Mouse (Mus musculus): ENCODE results near the gene Slc16a13. TPM values are rescaled to one million over a fixed set of nuclear protein-coding genes. Genes with fewer than 3 reads are reported as not detected.

Gene Slc16a13
- 12.7 and 13.6 TPM in 2 replicates for polyA plus RNA-seq (2015; fragmentation: Nextera tagmentation; extraction: Ambion mirVana)

DNA sequence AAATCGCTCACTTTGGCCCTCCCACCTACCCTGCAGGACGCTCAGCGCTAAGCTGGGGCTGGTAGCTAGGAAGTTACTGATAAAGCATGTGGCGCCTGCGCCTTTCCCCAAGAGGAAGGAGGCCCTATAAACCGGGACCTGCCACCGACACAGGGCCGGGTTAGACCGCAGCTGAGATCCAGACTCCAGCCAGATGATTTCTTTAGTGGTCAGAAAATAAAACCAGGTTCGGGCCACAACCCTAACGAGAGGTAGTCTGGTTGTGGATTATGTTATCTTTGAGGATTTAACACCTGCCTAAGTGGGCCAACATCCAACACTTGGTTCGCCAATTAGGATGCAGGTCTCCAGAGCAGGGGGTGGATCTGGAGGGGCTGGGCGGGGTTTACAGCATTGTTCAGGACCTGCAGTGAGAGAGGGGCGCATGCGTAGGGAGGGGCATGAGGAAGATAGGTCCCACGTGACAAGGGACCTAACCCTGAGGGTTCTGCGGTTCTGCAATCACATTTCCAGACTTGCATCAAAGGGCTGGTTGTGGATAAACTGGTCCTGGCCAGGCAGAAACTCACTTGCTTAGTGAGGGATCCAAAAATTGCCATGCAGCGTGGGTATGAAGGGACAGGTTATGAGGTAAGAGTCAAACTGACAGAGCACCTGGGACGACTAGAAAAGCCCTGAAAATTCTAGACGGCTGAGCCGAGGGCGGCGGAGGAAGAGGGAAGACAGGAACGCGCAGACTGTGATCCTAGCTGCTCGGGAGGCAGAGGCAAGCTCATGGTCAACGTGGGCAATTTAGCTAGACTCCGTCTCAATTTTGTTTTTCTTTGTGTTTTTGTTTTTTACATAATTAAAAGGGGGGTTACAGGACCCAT lies at the start of gene Slc16a13:
Slc16a13 (minus strand) TSS at position 334 of the 872 bp plus-strand sequence.
- H3K27ac ChIP-seq (ENCODE audit: low read length), result peak within 1 kb of the TSS; percentile 83
- H3K36me3 ChIP-seq (ENCODE audit: control insufficient read depth, insufficient read depth, low read length), result 0 out of 2 replicates have a peak, but pooled peaks cover 2% of the 10 kb centered on the region
- H3K4me2 ChIP-seq (ENCODE audit: low read length), result peak within 1 kb of the TSS; percentile 88
- H3K9ac ChIP-seq (ENCODE audit: low read depth, low read length), result peak within 1 kb of the TSS; percentile 77
- H3K27me3 ChIP-seq (ENCODE audit: control insufficient read depth, insufficient read depth, low read depth, low read length), result peaks cover 11% of the 10 kb centered on the region
- H3K4me1 ChIP-seq (ENCODE audit: control insufficient read depth, insufficient read depth, low read length), result peaks cover 27% of the 10 kb centered on the region
- ATAC-seq, result peak; percentile 95
- WGBS, result under 1% methylated on average over 28 of the region's 28 CpGs
- peak within 1 kb of the TSS; percentile 45 for H3K4me3 ChIP-seq (ENCODE audit: low read depth, low read length)
- no peaks in the 10 kb centered on the region for H3K9me3 ChIP-seq (replicated peaks; ENCODE audit: control insufficient read depth, low read length, poor library complexity, severe bottlenecking)

GRCm38 (mm10) chr11:70266405-70266804 lies 45.5 kb upstream of the Slc16a13 start:
- Histone ChIP-seq H3K27ac (ENCODE audit: low read length) (no peak overlapping the region), H3K9me3 (replicated peaks; ENCODE audit: control insufficient read depth, low read length, poor library complexity, severe bottlenecking) (no peaks in the 10 kb centered on the region), H3K4me1 (ENCODE audit: control insufficient read depth, insufficient read depth, low read length) (no peaks in the 10 kb centered on the region), H3K4me2 (ENCODE audit: low read length) (no peak overlapping the region), H3K9ac (ENCODE audit: low read depth, low read length) (no peak overlapping the region), H3K4me3 (ENCODE audit: low read depth, low read length) (no peak overlapping the region), H3K36me3 (ENCODE audit: control insufficient read depth, insufficient read depth, low read length) (no peaks in the 10 kb centered on the region), H3K27me3 (ENCODE audit: control insufficient read depth, insufficient read depth, low read depth, low read length) (no peaks in the 10 kb centered on the region)
- 86% methylated on average over 1 of the region's 1 CpGs for WGBS
- no peak for ATAC-seq

- H3K9ac ChIP-seq (ENCODE audit: low read depth, low read length), result no peak overlapping the region
- H3K9me3 ChIP-seq (replicated peaks; ENCODE audit: control insufficient read depth, low read length, poor library complexity, severe bottlenecking), result no peaks in the 10 kb centered on the region
- H3K27ac ChIP-seq (ENCODE audit: low read length), result no peak overlapping the region
- H3K27me3 ChIP-seq (ENCODE audit: control insufficient read depth, insufficient read depth, low read depth, low read length), result no peaks in the 10 kb centered on the region
- no peaks in the 10 kb centered on the region for H3K4me1 ChIP-seq (ENCODE audit: control insufficient read depth, insufficient read depth, low read length)
- H3K36me3 ChIP-seq (ENCODE audit: control insufficient read depth, insufficient read depth, low read length), result no peaks in the 10 kb centered on the region
- no peak for ATAC-seq
- no peak overlapping the region for H3K4me2 ChIP-seq (ENCODE audit: low read length)
- H3K4me3 ChIP-seq (ENCODE audit: low read depth, low read length), result no peak overlapping the region
- WGBS, result 83% methylated on average over 4 of the region's 4 CpGs
These were observed 45.0 kb upstream of the Slc16a13 start for GRCm38 (mm10) chr11:70265819-70266218.

- no peak overlapping the region for H3K4me3 ChIP-seq (ENCODE audit: low read depth, low read length)
- no peaks in the 10 kb centered on the region for H3K9me3 ChIP-seq (replicated peaks; ENCODE audit: control insufficient read depth, low read length, poor library complexity, severe bottlenecking)
- no peaks in the 10 kb centered on the region for H3K36me3 ChIP-seq (ENCODE audit: control insufficient read depth, insufficient read depth, low read length)
- no peaks in the 10 kb centered on the region for H3K4me1 ChIP-seq (ENCODE audit: control insufficient read depth, insufficient read depth, low read length)
- no peak overlapping the region for H3K4me2 ChIP-seq (ENCODE audit: low read length)
- no peak for ATAC-seq
- H3K27ac ChIP-seq (ENCODE audit: low read length), result no peak overlapping the region
- no peaks in the 10 kb centered on the region for H3K27me3 ChIP-seq (ENCODE audit: control insufficient read depth, insufficient read depth, low read depth, low read length)
- no peak overlapping the region for H3K9ac ChIP-seq (ENCODE audit: low read depth, low read length)
- 61% methylated on average over 3 of the region's 3 CpGs for WGBS
These were observed 44.4 kb upstream of the Slc16a13 start for GRCm38 (mm10) chr11:70265252-70265651.

DNA sequence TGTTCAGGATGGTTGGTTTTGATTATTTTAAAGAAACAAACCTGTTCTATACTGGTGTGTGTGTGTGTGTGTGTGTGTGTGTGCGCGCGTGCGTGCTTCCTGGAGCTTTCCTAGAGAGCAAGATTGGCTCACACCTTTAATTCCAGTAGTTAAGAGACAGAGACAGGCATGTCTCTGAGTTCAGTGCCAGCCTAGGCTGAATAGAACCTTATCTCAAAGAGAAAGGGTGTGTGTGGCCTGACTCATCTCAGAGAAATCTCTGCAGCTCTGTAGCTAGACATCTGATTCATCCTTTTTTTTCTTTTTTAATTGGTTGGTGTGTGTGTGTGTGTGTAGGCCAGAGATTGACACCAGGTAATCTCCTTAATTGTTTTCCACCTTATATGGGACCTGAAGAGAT lies 38.2 kb upstream of the Slc16a13 start:
- Histone ChIP-seq H3K9ac (ENCODE audit: low read depth, low read length) (no peak overlapping the region), H3K36me3 (ENCODE audit: control insufficient read depth, insufficient read depth, low read length) (no peaks in the 10 kb centered on the region), H3K27me3 (ENCODE audit: control insufficient read depth, insufficient read depth, low read depth, low read length) (peaks cover 14% of the 10 kb centered on the region), H3K4me1 (ENCODE audit: control insufficient read depth, insufficient read depth, low read length) (no peaks in the 10 kb centered on the region), H3K9me3 (replicated peaks; ENCODE audit: control insufficient read depth, low read length, poor library complexity, severe bottlenecking) (no peaks in the 10 kb centered on the region), H3K4me3 (ENCODE audit: low read depth, low read length) (no peak overlapping the region), H3K27ac (ENCODE audit: low read length) (no peak overlapping the region), H3K4me2 (ENCODE audit: low read length) (no peak overlapping the region)
- no peak for ATAC-seq
- WGBS, result 100% methylated on average over 4 of the region's 4 CpGs

DNA sequence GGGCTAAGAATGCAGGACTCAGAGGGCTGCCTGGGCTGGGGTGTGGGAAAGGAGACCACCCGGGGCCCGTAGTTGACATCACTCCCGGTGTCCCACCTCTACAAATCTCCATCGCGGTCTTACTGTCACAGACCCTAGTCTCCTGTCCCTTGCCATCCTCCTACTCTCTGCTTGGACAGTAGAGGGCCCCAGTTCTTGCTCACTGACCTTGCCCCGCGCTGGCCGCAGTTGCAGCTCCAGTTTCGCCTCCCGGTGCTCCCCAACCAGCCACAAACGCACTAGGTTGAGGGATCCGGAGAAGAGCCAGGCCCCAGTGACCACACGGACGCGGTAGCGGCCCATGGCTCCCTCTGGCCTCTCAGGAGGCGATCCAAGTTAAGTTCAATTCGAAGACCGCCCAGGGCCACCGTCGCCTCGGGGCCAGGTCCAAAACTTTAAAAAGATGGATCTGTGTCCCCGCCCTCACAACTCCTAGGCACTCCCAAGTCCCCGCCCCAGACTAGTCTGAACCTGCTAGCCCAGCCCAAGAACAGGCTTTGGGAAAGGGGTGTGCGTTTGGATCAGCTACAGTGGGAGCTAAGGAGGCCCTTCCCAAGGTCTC lies 34.2 kb upstream of the Slc16a13 start, which contains the start of gene Alox12:
Alox12 (minus strand) TSS at position 423 of the 601 bp plus-strand sequence.
- no peak within 1 kb of the TSS for H3K9ac ChIP-seq (ENCODE audit: low read depth, low read length)
- ATAC-seq, result no peak
- H3K4me3 ChIP-seq (ENCODE audit: low read depth, low read length), result no peak within 1 kb of the TSS
- no peaks in the 10 kb centered on the region for H3K36me3 ChIP-seq (ENCODE audit: control insufficient read depth, insufficient read depth, low read length)
- no peaks in the 10 kb centered on the region for H3K4me1 ChIP-seq (ENCODE audit: control insufficient read depth, insufficient read depth, low read length)
- peaks cover 40% of the 10 kb centered on the region for H3K27me3 ChIP-seq (ENCODE audit: control insufficient read depth, insufficient read depth, low read depth, low read length)
- peak within 1 kb of the TSS; percentile 33 for H3K4me2 ChIP-seq (ENCODE audit: low read length)
- H3K27ac ChIP-seq (ENCODE audit: low read length), result no peak within 1 kb of the TSS
- 1% methylated on average over 25 of the region's 25 CpGs for WGBS
- no peaks in the 10 kb centered on the region for H3K9me3 ChIP-seq (replicated peaks; ENCODE audit: control insufficient read depth, low read length, poor library complexity, severe bottlenecking)

- no peak overlapping the region for H3K9ac ChIP-seq (ENCODE audit: low read depth, low read length)
- WGBS, result 5% methylated on average over 18 of the region's 18 CpGs
- H3K4me2 ChIP-seq (ENCODE audit: low read length), result peak overlapping the region; percentile 4; the same call in 1 of the 2 replicates
- H3K27ac ChIP-seq (ENCODE audit: low read length), result no peak overlapping the region
- no peak for ATAC-seq
- no peaks in the 10 kb centered on the region for H3K9me3 ChIP-seq (replicated peaks; ENCODE audit: control insufficient read depth, low read length, poor library complexity, severe bottlenecking)
- peaks cover 43% of the 10 kb centered on the region for H3K27me3 ChIP-seq (ENCODE audit: control insufficient read depth, insufficient read depth, low read depth, low read length)
- H3K4me1 ChIP-seq (ENCODE audit: control insufficient read depth, insufficient read depth, low read length), result no peaks in the 10 kb centered on the region
- no peak overlapping the region for H3K4me3 ChIP-seq (ENCODE audit: low read depth, low read length)
- H3K36me3 ChIP-seq (ENCODE audit: control insufficient read depth, insufficient read depth, low read length), result no peaks in the 10 kb centered on the region
These were observed 33.5 kb upstream of the Slc16a13 start for GRCm38 (mm10) chr11:70254337-70254736.

- H3K4me2 ChIP-seq (ENCODE audit: low read length), result no peak overlapping the region
- H3K9me3 ChIP-seq (replicated peaks; ENCODE audit: control insufficient read depth, low read length, poor library complexity, severe bottlenecking), result no peaks in the 10 kb centered on the region
- H3K4me3 ChIP-seq (ENCODE audit: low read depth, low read length), result no peak overlapping the region
- no peaks in the 10 kb centered on the region for H3K36me3 ChIP-seq (ENCODE audit: control insufficient read depth, insufficient read depth, low read length)
- no peak overlapping the region for H3K27ac ChIP-seq (ENCODE audit: low read length)
- H3K4me1 ChIP-seq (ENCODE audit: control insufficient read depth, insufficient read depth, low read length), result no peaks in the 10 kb centered on the region
- no peak overlapping the region for H3K9ac ChIP-seq (ENCODE audit: low read depth, low read length)
- 82% methylated on average over 8 of the region's 8 CpGs for WGBS
- peaks cover 46% of the 10 kb centered on the region for H3K27me3 ChIP-seq (ENCODE audit: control insufficient read depth, insufficient read depth, low read depth, low read length)
- ATAC-seq, result no peak
These were observed 31.0 kb upstream of the Slc16a13 start for GRCm38 (mm10) chr11:70251853-70252252.

DNA sequence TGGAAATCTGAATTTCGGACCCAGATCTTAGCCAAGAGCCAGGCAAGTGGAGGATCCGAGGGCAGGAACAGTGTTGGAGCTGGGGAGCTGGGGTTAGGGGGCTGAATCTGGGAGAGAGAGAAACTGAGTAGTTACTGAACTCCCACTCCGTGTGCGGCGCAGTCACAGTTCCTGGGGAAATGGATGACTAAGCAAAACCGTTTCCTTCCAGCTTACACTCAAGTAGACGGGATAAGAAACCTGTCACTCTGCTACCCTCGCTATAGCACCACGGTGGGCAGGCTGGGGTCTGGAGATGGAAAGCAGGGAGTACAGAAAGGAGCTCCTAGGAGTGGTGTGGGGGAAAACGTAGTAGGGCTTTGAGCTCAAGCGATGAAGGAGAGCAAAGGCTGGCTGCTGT lies 29.3 kb upstream of the Slc16a13 start:
- WGBS, result 68% methylated on average over 11 of the region's 11 CpGs
- no peak overlapping the region for H3K27ac ChIP-seq (ENCODE audit: low read length)
- H3K9ac ChIP-seq (ENCODE audit: low read depth, low read length), result no peak overlapping the region
- no peak for ATAC-seq
- peaks cover 47% of the 10 kb centered on the region for H3K27me3 ChIP-seq (ENCODE audit: control insufficient read depth, insufficient read depth, low read depth, low read length)
- H3K4me2 ChIP-seq (ENCODE audit: low read length), result no peak overlapping the region
- H3K4me1 ChIP-seq (ENCODE audit: control insufficient read depth, insufficient read depth, low read length), result no peaks in the 10 kb centered on the region
- no peak overlapping the region for H3K4me3 ChIP-seq (ENCODE audit: low read depth, low read length)
- H3K36me3 ChIP-seq (ENCODE audit: control insufficient read depth, insufficient read depth, low read length), result no peaks in the 10 kb centered on the region
- H3K9me3 ChIP-seq (replicated peaks; ENCODE audit: control insufficient read depth, low read length, poor library complexity, severe bottlenecking), result no peaks in the 10 kb centered on the region

All from midbrain, embryonic 16.5 days (tissue).